Mouse (Mus musculus): Measurements from ENCODE around the gene Clip2. TPM values are rescaled to one million over a fixed set of nuclear protein-coding genes. Genes with fewer than 3 reads are reported as not detected.
A peak's percentile ranks its signal among the peaks of the same experiment; 100 is the strongest.
"Not testable (repeated sequence)": the region's sequence is repeated elsewhere in the genome, so short reads cannot be mapped to it uniquely, and the experiment has no call there.

Clip2 gene
- polyA plus RNA-seq, 1 experiment from 2014 or later = 9.8 TPM

GRCm38 (mm10) chr5:134460546-134460945 is 91.7 kb downstream of the Clip2 start:
- H3K9me3 ChIP-seq = no peaks in the 10 kb centered on the region
- H3K4me2 ChIP-seq = no peak overlapping the region
- no peak overlapping the region for H3K9ac ChIP-seq
- H3K36me3 ChIP-seq (replicated peaks) = no peaks in the 10 kb centered on the region
- H3K27me3 ChIP-seq = no peaks in the 10 kb centered on the region
- H3K4me1 ChIP-seq = no peaks in the 10 kb centered on the region
- no peak overlapping the region for H3K27ac ChIP-seq
- no peak overlapping the region for H3K4me3 ChIP-seq (replicated peaks)
- 94% methylated on average over 4 of the region's 4 CpGs for WGBS
- ATAC-seq (ENCODE audit: low FRiP score) = no peak

- 90% methylated on average over 7 of the region's 7 CpGs for WGBS
- Histone ChIP-seq H3K27ac (no peak overlapping the region), H3K4me1 (peaks cover 14% of the 10 kb centered on the region), H3K4me3 (replicated peaks) (no peak overlapping the region), H3K9ac (no peak overlapping the region), H3K4me2 (no peak overlapping the region), H3K36me3 (replicated peaks) (no peaks in the 10 kb centered on the region), H3K9me3 (no peaks in the 10 kb centered on the region), H3K27me3 (no peaks in the 10 kb centered on the region)
- no peak for ATAC-seq (ENCODE audit: low FRiP score)
These were observed 93.1 kb downstream of the Clip2 start for GRCm38 (mm10) chr5:134459096-134459495.

GRCm38 (mm10) chr5:134458416-134458815 is 93.8 kb downstream of the Clip2 start:
- no peak for ATAC-seq (ENCODE audit: low FRiP score)
- no peaks in the 10 kb centered on the region for H3K27me3 ChIP-seq
- no peaks in the 10 kb centered on the region for H3K9me3 ChIP-seq
- no peak overlapping the region for H3K27ac ChIP-seq
- WGBS = 94% methylated on average over 3 of the region's 3 CpGs
- no peaks in the 10 kb centered on the region for H3K36me3 ChIP-seq (replicated peaks)
- no peak overlapping the region for H3K4me3 ChIP-seq (replicated peaks)
- H3K9ac ChIP-seq = no peak overlapping the region
- no peak overlapping the region for H3K4me2 ChIP-seq
- peaks cover 20% of the 10 kb centered on the region for H3K4me1 ChIP-seq

- 94% methylated on average over 2 of the region's 2 CpGs for WGBS
These were observed 94.9 kb downstream of the Clip2 start for GRCm38 (mm10) chr5:134457371-134457770.

GRCm38 (mm10) chr5:134456503-134456962 is 95.7 kb downstream of the Clip2 start, which contains the start of gene Gtf2ird1:
Gene Gtf2ird1, minus strand, starts transcription at chr5:134456716.
- Histone ChIP-seq H3K4me2 (peak within 1 kb of the TSS; percentile 84), H3K27ac (peak within 1 kb of the TSS; percentile 91), H3K36me3 (replicated peaks) (peaks cover 17% of the 10 kb centered on the region), H3K9ac (peak within 1 kb of the TSS; percentile 90), H3K4me3 (replicated peaks) (peak within 1 kb of the TSS; percentile 77), H3K27me3 (no peaks in the 10 kb centered on the region), H3K9me3 (0 out of 2 replicates have a peak, but pooled peaks cover 3% of the 10 kb centered on the region), H3K4me1 (peaks cover 20% of the 10 kb centered on the region)
- 0% methylated on average over 37 of the region's 44 CpGs for WGBS
- ATAC-seq (ENCODE audit: low FRiP score) = peak; percentile 90

More at GRCm38 (mm10) chr5:134457371-134457770, 94.9 kb downstream of the Clip2 start:
- peaks cover 9% of the 10 kb centered on the region for H3K36me3 ChIP-seq (replicated peaks)
- no peaks in the 10 kb centered on the region for H3K27me3 ChIP-seq
- H3K9ac ChIP-seq = no peak overlapping the region
- H3K9me3 ChIP-seq = no peaks in the 10 kb centered on the region
- H3K27ac ChIP-seq = no peak overlapping the region
- ATAC-seq (ENCODE audit: low FRiP score) = no peak
- no peak overlapping the region for H3K4me3 ChIP-seq (replicated peaks)
- H3K4me2 ChIP-seq = no peak overlapping the region
- peaks cover 20% of the 10 kb centered on the region for H3K4me1 ChIP-seq

- WGBS = 0% methylated on average over 16 of the region's 17 CpGs
- ATAC-seq (ENCODE audit: low FRiP score) = peak; percentile 76
- H3K36me3 ChIP-seq (replicated peaks) = peaks cover 20% of the 10 kb centered on the region
These were observed 96.3 kb downstream of the Clip2 start for GRCm38 (mm10) chr5:134455914-134456423.

GRCm38 (mm10) chr5:134455186-134455895 is 96.9 kb downstream of the Clip2 start:
- Histone ChIP-seq H3K36me3 (replicated peaks) (peaks cover 20% of the 10 kb centered on the region), H3K27me3 (no peaks in the 10 kb centered on the region), H3K4me2 (peak overlapping the region; percentile 84), H3K4me1 (peaks cover 20% of the 10 kb centered on the region), H3K9ac (peak overlapping the region; percentile 90), H3K27ac (peak overlapping the region; percentile 91), H3K4me3 (replicated peaks) (peak overlapping the region; percentile 77), H3K9me3 (0 out of 2 replicates have a peak, but pooled peaks cover 4% of the 10 kb centered on the region)
- peak; percentile 31 for ATAC-seq (ENCODE audit: low FRiP score)
- 4% methylated on average over 21 of the region's 21 CpGs for WGBS

More at GRCm38 (mm10) chr5:134455914-134456423, 96.3 kb downstream of the Clip2 start:
- peak overlapping the region; percentile 91 for H3K27ac ChIP-seq
- H3K27me3 ChIP-seq = no peaks in the 10 kb centered on the region
- peak overlapping the region; percentile 77 for H3K4me3 ChIP-seq (replicated peaks)
- H3K4me2 ChIP-seq = peak overlapping the region; percentile 84
- H3K4me1 ChIP-seq = peaks cover 20% of the 10 kb centered on the region
- H3K9ac ChIP-seq = peak overlapping the region; percentile 90
- H3K9me3 ChIP-seq = 0 out of 2 replicates have a peak, but pooled peaks cover 4% of the 10 kb centered on the region

GRCm38 (mm10) chr5:134454421-134454820 is 97.8 kb downstream of the Clip2 start:
- ATAC-seq (ENCODE audit: low FRiP score) = no peak
- Histone ChIP-seq H3K4me3 (replicated peaks) (peak overlapping the region; percentile 77), H3K27ac (peak overlapping the region; percentile 91; the same call in 1 of the 2 replicates)

GRCm38 (mm10) chr5:134453577-134453976 is 98.7 kb downstream of the Clip2 start:
- no peak overlapping the region for H3K4me3 ChIP-seq (replicated peaks)
- H3K36me3 ChIP-seq (replicated peaks) = peaks cover 28% of the 10 kb centered on the region
- no peak overlapping the region for H3K4me2 ChIP-seq
- no peak for ATAC-seq (ENCODE audit: low FRiP score)
- H3K4me1 ChIP-seq = peaks cover 20% of the 10 kb centered on the region
- H3K9ac ChIP-seq = no peak overlapping the region
- 0 out of 2 replicates have a peak, but pooled peaks cover 4% of the 10 kb centered on the region for H3K9me3 ChIP-seq
- WGBS = 28% methylated on average over 1 of the region's 1 CpGs
- no peaks in the 10 kb centered on the region for H3K27me3 ChIP-seq
- H3K27ac ChIP-seq = peak overlapping the region; percentile 4; the same call in 1 of the 2 replicates

More at GRCm38 (mm10) chr5:134454421-134454820, 97.8 kb downstream of the Clip2 start:
- H3K9ac ChIP-seq = peak overlapping the region; percentile 90; the same call in 1 of the 2 replicates
- H3K27me3 ChIP-seq = no peaks in the 10 kb centered on the region
- H3K36me3 ChIP-seq (replicated peaks) = peaks cover 27% of the 10 kb centered on the region
- H3K4me2 ChIP-seq = peak overlapping the region; percentile 84
- WGBS = 61% methylated on average over 9 of the region's 9 CpGs
- H3K4me1 ChIP-seq = peaks cover 20% of the 10 kb centered on the region
- 0 out of 2 replicates have a peak, but pooled peaks cover 4% of the 10 kb centered on the region for H3K9me3 ChIP-seq

- H3K9ac ChIP-seq; H3K4me1 ChIP-seq; H3K4me2 ChIP-seq; ATAC-seq (ENCODE audit: low FRiP score); H3K27me3 ChIP-seq; H3K27ac ChIP-seq; H3K4me3 ChIP-seq (replicated peaks): not testable (repeated sequence)
- WGBS = 97% methylated on average over 4 of the region's 4 CpGs
- peaks cover 15% of the 10 kb centered on the region for H3K9me3 ChIP-seq
- H3K36me3 ChIP-seq (replicated peaks) = peaks cover 59% of the 10 kb centered on the region
These were observed 105.5 kb downstream of the Clip2 start for GRCm38 (mm10) chr5:134446755-134447154.

- Histone ChIP-seq H3K4me3 (replicated peaks) (no peak overlapping the region), H3K36me3 (replicated peaks) (peaks cover 62% of the 10 kb centered on the region), H3K4me2 (no peak overlapping the region), H3K9ac (no peak overlapping the region), H3K4me1 (peaks cover 8% of the 10 kb centered on the region), H3K27ac (no peak overlapping the region), H3K9me3 (peaks cover 11% of the 10 kb centered on the region), H3K27me3 (no peaks in the 10 kb centered on the region)
- ATAC-seq (ENCODE audit: low FRiP score) = 0 out of 2 replicates have a peak, but pooled peaks have one; percentile 33
- 75% methylated on average over 10 of the region's 10 CpGs for WGBS
These were observed 106.3 kb downstream of the Clip2 start for GRCm38 (mm10) chr5:134445895-134446294.

- Histone ChIP-seq H3K36me3 (replicated peaks) (peaks cover 68% of the 10 kb centered on the region), H3K9me3 (peaks cover 15% of the 10 kb centered on the region), H3K27me3 (no peaks in the 10 kb centered on the region), H3K4me1 (peaks cover 8% of the 10 kb centered on the region), H3K4me3 (replicated peaks) (no peak overlapping the region), H3K4me2 (no peak overlapping the region), H3K9ac (no peak overlapping the region), H3K27ac (no peak overlapping the region)
- no peak for ATAC-seq (ENCODE audit: low FRiP score)
- WGBS = 76% methylated on average over 10 of the region's 10 CpGs
These were observed 106.9 kb downstream of the Clip2 start for GRCm38 (mm10) chr5:134445208-134445831.
